Mouse (Mus musculus): ENCODE results near the gene Zfp933. TPM values are rescaled to one million over a fixed set of nuclear protein-coding genes. Genes with fewer than 3 reads are reported as not detected.
"Not testable (repeated sequence)": the region's sequence is repeated elsewhere in the genome, so short reads cannot be mapped to it uniquely, and the experiment has no call there.

Gene Zfp933
- total RNA-seq (2021): 1 to 10 TPM; 7.8 to 9.0 TPM
- long read RNA-seq, experiment 1, full-length matches to known transcripts: 4 of 6 reads
- long read RNA-seq, experiment 1, partial matches to known transcripts: 0 of 6 reads
- long read RNA-seq, experiment 1, other reads (novel, unspliced or antisense): 2 of 6 reads
- long read RNA-seq, experiment 2, full-length matches to known transcripts: 4 of 5 reads
- long read RNA-seq, experiment 2, partial matches to known transcripts: 0 of 5 reads
- long read RNA-seq, experiment 2, other reads (novel, unspliced or antisense): 1 of 5 reads

GRCm38 (mm10) chr4:147847614-147848583, at the start of gene Zfp933:
Gene Zfp933, minus strand, starts transcription at chr4:147848366.
- peak; percentile 86 for DNase-seq (ENCODE audit: low spot score)

- DNase-seq (ENCODE audit: low spot score): peak; percentile 76
These were observed 49.2 kb upstream of the Zfp933 start for GRCm38 (mm10) chr4:147897348-147897747.

GRCm38 (mm10) chr4:147896411-147896810, 48.2 kb upstream of the Zfp933 start:
- DNase-seq (ENCODE audit: low spot score): no peak

- no peak for DNase-seq (ENCODE audit: low spot score)
These were observed 47.7 kb upstream of the Zfp933 start for GRCm38 (mm10) chr4:147895815-147896330.

- no peak for DNase-seq (ENCODE audit: low spot score)
These were observed 42.2 kb upstream of the Zfp933 start for GRCm38 (mm10) chr4:147890341-147890740.

GRCm38 (mm10) chr4:147888237-147888636, 40.1 kb upstream of the Zfp933 start:
- no peak for DNase-seq (ENCODE audit: low spot score)

- DNase-seq (ENCODE audit: low spot score): no peak
These were observed 39.1 kb upstream of the Zfp933 start for GRCm38 (mm10) chr4:147887277-147887676.

GRCm38 (mm10) chr4:147886158-147886557, 38.0 kb upstream of the Zfp933 start:
- DNase-seq (ENCODE audit: low spot score): no peak

GRCm38 (mm10) chr4:147884138-147884537, 36.0 kb upstream of the Zfp933 start:
- no peak for DNase-seq (ENCODE audit: low spot score)

- no peak for DNase-seq (ENCODE audit: low spot score)
These were observed 34.9 kb upstream of the Zfp933 start for GRCm38 (mm10) chr4:147883041-147883440.

GRCm38 (mm10) chr4:147881792-147882191, 33.6 kb upstream of the Zfp933 start:
- no peak for DNase-seq (ENCODE audit: low spot score)

GRCm38 (mm10) chr4:147879865-147880264, 31.7 kb upstream of the Zfp933 start:
- no peak for DNase-seq (ENCODE audit: low spot score)

- DNase-seq (ENCODE audit: low spot score): no peak
These were observed 31.3 kb upstream of the Zfp933 start for GRCm38 (mm10) chr4:147879456-147879855.

- no peak for DNase-seq (ENCODE audit: low spot score)
These were observed 30.4 kb upstream of the Zfp933 start for GRCm38 (mm10) chr4:147878537-147878936.

GRCm38 (mm10) chr4:147875852-147876575, 27.8 kb upstream of the Zfp933 start:
- no peak for DNase-seq (ENCODE audit: low spot score)

- no peak for DNase-seq (ENCODE audit: low spot score)
These were observed 21.1 kb upstream of the Zfp933 start for GRCm38 (mm10) chr4:147869238-147869637.

GRCm38 (mm10) chr4:147868450-147869031, 20.4 kb upstream of the Zfp933 start, which contains the start of the genes Miip and Fv1:
Gene Miip, minus strand, starts transcription at chr4:147868816.
Gene Fv1, plus strand, starts transcription at chr4:147868979.
- DNase-seq (ENCODE audit: low spot score): peak; percentile 95

GRCm38 (mm10) chr4:147867563-147868449, 19.6 kb upstream of the Zfp933 start:
- DNase-seq (ENCODE audit: low spot score): no peak

- DNase-seq (ENCODE audit: low spot score): not testable (repeated sequence)
These were observed 18.6 kb upstream of the Zfp933 start for GRCm38 (mm10) chr4:147866793-147867192.

- no peak for DNase-seq (ENCODE audit: low spot score)
These were observed 17.9 kb upstream of the Zfp933 start for GRCm38 (mm10) chr4:147866056-147866455.
